Mouse (Mus musculus): ENCODE measurements around the gene Cdc20b. TPM values are rescaled to one million over a fixed set of nuclear protein-coding genes. Genes with fewer than 3 reads are reported as not detected.
"Not testable (repeated sequence)": the region's sequence is repeated elsewhere in the genome, so short reads cannot be mapped to it uniquely, and the experiment has no call there.

Cdc20b gene
- polyA plus RNA-seq, 1 experiment from 2014 or later: not detected

- not testable (repeated sequence) for H3K27ac ChIP-seq (ENCODE audit: low read length)
- 21% methylated on average over 18 of the region's 20 CpGs for WGBS (ENCODE audit: insufficient replicate concordance)
These were observed 21.5 kb upstream of the Cdc20b start for GRCm38 (mm10) chr13:113013174-113013953.

DNA sequence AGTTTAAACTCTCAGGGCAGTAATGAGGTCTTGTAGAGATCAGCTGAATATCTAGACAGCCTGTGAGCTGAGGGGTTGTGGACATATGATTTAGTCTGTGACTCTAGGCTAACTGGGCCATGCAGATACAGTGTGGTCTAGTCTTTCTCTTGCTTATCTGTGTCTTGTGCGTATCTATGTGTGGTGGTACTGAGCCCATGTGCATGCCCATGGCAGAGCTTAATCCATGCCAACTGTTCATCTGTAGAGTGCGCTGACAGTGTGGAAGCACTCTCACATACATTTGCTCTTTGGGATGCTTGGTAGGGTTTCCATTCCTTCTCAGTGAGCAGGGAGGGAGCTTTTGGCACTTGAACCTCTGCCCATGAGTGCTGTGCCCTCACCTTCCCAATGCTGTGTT lies 13.4 kb upstream of the Cdc20b start:
- Histone ChIP-seq H3K4me2 (ENCODE audit: low read depth, low read length) (no peak overlapping the region), H3K9me3 (replicated peaks; ENCODE audit: control insufficient read depth, low read length) (no peaks in the 10 kb centered on the region), H3K27ac (ENCODE audit: low read length) (no peak overlapping the region), H3K4me1 (ENCODE audit: control insufficient read depth, low read depth, low read length) (no peaks in the 10 kb centered on the region), H3K9ac (ENCODE audit: low read depth, low read length) (no peak overlapping the region), H3K36me3 (ENCODE audit: control insufficient read depth, insufficient read depth) (no peaks in the 10 kb centered on the region), H3K4me3 (ENCODE audit: low read depth, low read length) (no peak overlapping the region), H3K27me3 (ENCODE audit: control insufficient read depth, insufficient read depth, low read depth, low read length) (peaks cover 5% of the 10 kb centered on the region; the same call in 1 of the 2 replicates)
- no peak for ATAC-seq (ENCODE audit: low read depth)
- 43% methylated on average over 2 of the region's 2 CpGs for WGBS (ENCODE audit: insufficient replicate concordance)

More at GRCm38 (mm10) chr13:113013174-113013953, 21.5 kb upstream of the Cdc20b start:
- H3K36me3 ChIP-seq (ENCODE audit: control insufficient read depth, insufficient read depth); ATAC-seq (ENCODE audit: low read depth); H3K4me1 ChIP-seq (ENCODE audit: control insufficient read depth, low read depth, low read length); H3K9me3 ChIP-seq (replicated peaks; ENCODE audit: control insufficient read depth, low read length); H3K9ac ChIP-seq (ENCODE audit: low read depth, low read length); H3K27me3 ChIP-seq (ENCODE audit: control insufficient read depth, insufficient read depth, low read depth, low read length): not testable (repeated sequence)
- Histone ChIP-seq H3K4me2 (ENCODE audit: low read depth, low read length) (peak overlapping the region; percentile 54), H3K4me3 (ENCODE audit: low read depth, low read length) (peak overlapping the region; percentile 53)

DNA sequence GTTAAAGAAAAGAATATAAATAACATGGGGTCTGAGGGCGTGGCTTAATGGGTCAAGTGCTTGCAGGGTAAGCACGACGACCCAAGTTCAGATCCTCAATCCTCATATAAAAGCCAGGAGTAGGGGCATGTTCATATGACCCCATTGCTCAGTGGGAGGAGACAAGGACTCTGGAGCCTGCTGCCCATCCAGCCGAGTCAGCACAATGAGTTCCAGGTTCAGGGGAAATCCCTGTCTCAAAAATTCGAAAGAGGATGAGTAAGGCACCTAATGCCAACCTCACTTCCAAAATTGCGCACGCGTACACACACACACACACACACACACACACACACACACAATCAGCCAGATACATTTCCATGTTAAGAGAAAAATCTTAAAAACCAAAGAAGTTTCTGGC lies 12.4 kb upstream of the Cdc20b start:
- H3K27me3 ChIP-seq (ENCODE audit: control insufficient read depth, insufficient read depth, low read depth, low read length): peaks cover 5% of the 10 kb centered on the region; the same call in 1 of the 2 replicates
- H3K36me3 ChIP-seq (ENCODE audit: control insufficient read depth, insufficient read depth): no peaks in the 10 kb centered on the region
- WGBS (ENCODE audit: insufficient replicate concordance): 64% methylated on average over 8 of the region's 8 CpGs
- no peak overlapping the region for H3K27ac ChIP-seq (ENCODE audit: low read length)
- H3K9ac ChIP-seq (ENCODE audit: low read depth, low read length): no peak overlapping the region
- no peaks in the 10 kb centered on the region for H3K4me1 ChIP-seq (ENCODE audit: control insufficient read depth, low read depth, low read length)
- H3K4me3 ChIP-seq (ENCODE audit: low read depth, low read length): no peak overlapping the region
- peak overlapping the region; percentile 20; the same call in 1 of the 2 replicates for H3K4me2 ChIP-seq (ENCODE audit: low read depth, low read length)
- no peaks in the 10 kb centered on the region for H3K9me3 ChIP-seq (replicated peaks; ENCODE audit: control insufficient read depth, low read length)
- no peak for ATAC-seq (ENCODE audit: low read depth)

- WGBS (ENCODE audit: insufficient replicate concordance): 54% methylated on average over 17 of the region's 17 CpGs
- H3K9ac ChIP-seq (ENCODE audit: low read depth, low read length): no peak overlapping the region
- H3K4me3 ChIP-seq (ENCODE audit: low read depth, low read length): no peak overlapping the region
- H3K36me3 ChIP-seq (ENCODE audit: control insufficient read depth, insufficient read depth): no peaks in the 10 kb centered on the region
- no peak for ATAC-seq (ENCODE audit: low read depth)
- H3K4me2 ChIP-seq (ENCODE audit: low read depth, low read length): no peak overlapping the region
- H3K27ac ChIP-seq (ENCODE audit: low read length): no peak overlapping the region
- no peaks in the 10 kb centered on the region for H3K9me3 ChIP-seq (replicated peaks; ENCODE audit: control insufficient read depth, low read length)
- peaks cover 9% of the 10 kb centered on the region; the same call in 1 of the 2 replicates for H3K27me3 ChIP-seq (ENCODE audit: control insufficient read depth, insufficient read depth, low read depth, low read length)
- no peaks in the 10 kb centered on the region for H3K4me1 ChIP-seq (ENCODE audit: control insufficient read depth, low read depth, low read length)
These were observed 11.4 kb upstream of the Cdc20b start for GRCm38 (mm10) chr13:113023274-113024143.

DNA sequence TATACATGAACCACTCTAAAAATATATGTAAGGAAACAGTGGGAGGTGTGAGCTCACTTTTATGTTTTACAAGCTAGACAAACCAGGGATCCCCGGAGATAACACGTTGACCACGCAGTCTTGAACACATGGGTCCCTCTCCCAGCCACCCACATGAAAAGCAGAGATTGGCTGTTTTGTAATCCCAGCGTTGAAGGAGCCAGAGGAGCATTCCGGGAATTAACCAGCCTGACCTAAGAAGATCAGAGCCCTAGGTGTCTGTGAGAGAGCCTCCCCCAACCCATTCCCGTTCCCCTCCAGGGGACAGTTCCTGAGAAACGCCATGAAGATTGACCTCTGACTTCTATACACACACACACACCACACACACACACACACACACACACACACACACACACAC lies 3.6 kb upstream of the Cdc20b start:
- Histone ChIP-seq H3K4me1 (ENCODE audit: control insufficient read depth, low read depth, low read length) (peaks cover 7% of the 10 kb centered on the region), H3K36me3 (ENCODE audit: control insufficient read depth, insufficient read depth) (no peaks in the 10 kb centered on the region), H3K9me3 (replicated peaks; ENCODE audit: control insufficient read depth, low read length) (no peaks in the 10 kb centered on the region), H3K27ac (ENCODE audit: low read length) (no peak overlapping the region), H3K4me2 (ENCODE audit: low read depth, low read length) (peak overlapping the region; percentile 63; the same call in 1 of the 2 replicates), H3K27me3 (ENCODE audit: control insufficient read depth, insufficient read depth, low read depth, low read length) (peaks cover 59% of the 10 kb centered on the region), H3K4me3 (ENCODE audit: low read depth, low read length) (no peak overlapping the region), H3K9ac (ENCODE audit: low read depth, low read length) (no peak overlapping the region)
- 2% methylated on average over 7 of the region's 7 CpGs for WGBS (ENCODE audit: insufficient replicate concordance)
- no peak for ATAC-seq (ENCODE audit: low read depth)

GRCm38 (mm10) chr13:113031792-113032571 lies 2.9 kb upstream of the Cdc20b start:
- Histone ChIP-seq H3K4me3 (ENCODE audit: low read depth, low read length) (peak overlapping the region; percentile 48), H3K4me1 (ENCODE audit: control insufficient read depth, low read depth, low read length) (peaks cover 7% of the 10 kb centered on the region), H3K36me3 (ENCODE audit: control insufficient read depth, insufficient read depth) (no peaks in the 10 kb centered on the region), H3K9me3 (replicated peaks; ENCODE audit: control insufficient read depth, low read length) (no peaks in the 10 kb centered on the region), H3K27ac (ENCODE audit: low read length) (no peak overlapping the region), H3K4me2 (ENCODE audit: low read depth, low read length) (peak overlapping the region; percentile 63), H3K27me3 (ENCODE audit: control insufficient read depth, insufficient read depth, low read depth, low read length) (peaks cover 59% of the 10 kb centered on the region), H3K9ac (ENCODE audit: low read depth, low read length) (no peak overlapping the region)
- WGBS (ENCODE audit: insufficient replicate concordance): 2% methylated on average over 40 of the region's 40 CpGs
- ATAC-seq (ENCODE audit: low read depth): no peak

DNA sequence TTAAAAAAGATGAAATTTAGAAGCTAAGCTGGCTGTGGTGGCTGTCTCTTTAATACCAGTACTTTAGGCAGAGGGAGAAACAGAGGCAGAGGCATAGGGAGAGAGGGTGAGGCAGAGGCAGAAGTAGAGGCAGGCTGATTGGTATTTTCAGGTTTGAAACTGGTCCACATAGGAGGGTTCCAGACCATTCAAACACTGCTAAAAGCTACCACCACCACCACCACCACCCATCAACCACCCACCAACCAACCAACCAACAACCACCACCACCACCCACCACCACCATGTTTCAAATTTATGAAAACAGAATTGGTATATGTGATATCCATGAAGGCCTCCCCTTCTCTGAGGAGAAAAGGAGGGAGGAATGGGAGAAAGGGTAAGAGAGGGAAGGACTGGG lies 2.1 kb upstream of the Cdc20b start:
- Histone ChIP-seq H3K9ac (ENCODE audit: low read depth, low read length) (no peak overlapping the region), H3K4me3 (ENCODE audit: low read depth, low read length) (no peak overlapping the region), H3K9me3 (replicated peaks; ENCODE audit: control insufficient read depth, low read length) (no peaks in the 10 kb centered on the region), H3K36me3 (ENCODE audit: control insufficient read depth, insufficient read depth) (no peaks in the 10 kb centered on the region), H3K4me2 (ENCODE audit: low read depth, low read length) (no peak overlapping the region), H3K27me3 (ENCODE audit: control insufficient read depth, insufficient read depth, low read depth, low read length) (peaks cover 64% of the 10 kb centered on the region), H3K27ac (ENCODE audit: low read length) (no peak overlapping the region), H3K4me1 (ENCODE audit: control insufficient read depth, low read depth, low read length) (peaks cover 7% of the 10 kb centered on the region)
- ATAC-seq (ENCODE audit: low read depth): no peak

GRCm38 (mm10) chr13:113034271-113034886 lies 532 bp upstream of the Cdc20b start:
- no peak for ATAC-seq (ENCODE audit: low read depth)
- no peaks in the 10 kb centered on the region for H3K9me3 ChIP-seq (replicated peaks; ENCODE audit: control insufficient read depth, low read length)
- H3K4me1 ChIP-seq (ENCODE audit: control insufficient read depth, low read depth, low read length): peaks cover 7% of the 10 kb centered on the region
- peaks cover 64% of the 10 kb centered on the region for H3K27me3 ChIP-seq (ENCODE audit: control insufficient read depth, insufficient read depth, low read depth, low read length)
- H3K27ac ChIP-seq (ENCODE audit: low read length): no peak overlapping the region
- peak overlapping the region; percentile 59 for H3K4me3 ChIP-seq (ENCODE audit: low read depth, low read length)
- peak overlapping the region; percentile 85 for H3K4me2 ChIP-seq (ENCODE audit: low read depth, low read length)
- no peak overlapping the region; the same call in 1 of the 2 replicates for H3K9ac ChIP-seq (ENCODE audit: low read depth, low read length)
- 3% methylated on average over 11 of the region's 11 CpGs for WGBS (ENCODE audit: insufficient replicate concordance)
- H3K36me3 ChIP-seq (ENCODE audit: control insufficient read depth, insufficient read depth): no peaks in the 10 kb centered on the region

All from liver, embryonic 16.5 days (tissue).